Mouse (Mus musculus): ENCODE results near the gene Rmnd1. TPM values are rescaled to one million over a fixed set of nuclear protein-coding genes. Genes with fewer than 3 reads are reported as not detected.

Rmnd1 gene
- polyA plus RNA-seq, 1 experiment, result not detected

- Histone ChIP-seq H3K4me1 (ENCODE audit: control insufficient read depth, insufficient read depth, low read length) (no peaks in the 10 kb centered on the region; the same call in 1 of the 2 replicates), H3K27ac (ENCODE audit: insufficient read depth, low read depth, low read length) (no peak overlapping the region), H3K4me3 (ENCODE audit: insufficient read depth, low read depth, low read length) (no peak overlapping the region)
- WGBS, result 88% methylated on average over 4 of the region's 4 CpGs
- TF ChIP-seq CTCF (IDR thresholded peaks at IDR 0.05; ENCODE audit: insufficient read depth, low read depth, low read length) (no peak), POLR2A (IDR thresholded peaks at IDR 0.05; ENCODE audit: insufficient read depth, low read depth, low read length) (no peak)
These were observed 57.5 kb downstream of the Rmnd1 start for GRCm38 (mm10) chr10:4374734-4375133.

GRCm38 (mm10) chr10:4374239-4374638 is 57.9 kb downstream of the Rmnd1 start:
- TF ChIP-seq POLR2A (IDR thresholded peaks at IDR 0.05; ENCODE audit: insufficient read depth, low read depth, low read length) (no peak), CTCF (IDR thresholded peaks at IDR 0.05; ENCODE audit: insufficient read depth, low read depth, low read length) (no peak)
- no peak overlapping the region for H3K27ac ChIP-seq (ENCODE audit: insufficient read depth, low read depth, low read length)
- H3K4me3 ChIP-seq (ENCODE audit: insufficient read depth, low read depth, low read length), result no peak overlapping the region
- H3K4me1 ChIP-seq (ENCODE audit: control insufficient read depth, insufficient read depth, low read length), result no peaks in the 10 kb centered on the region; the same call in 1 of the 2 replicates
- 94% methylated on average over 7 of the region's 7 CpGs for WGBS

- Histone ChIP-seq H3K4me3 (ENCODE audit: insufficient read depth, low read depth, low read length) (no peak overlapping the region), H3K27ac (ENCODE audit: insufficient read depth, low read depth, low read length) (no peak overlapping the region), H3K4me1 (ENCODE audit: control insufficient read depth, insufficient read depth, low read length) (no peaks in the 10 kb centered on the region; the same call in 1 of the 2 replicates)
- 91% methylated on average over 4 of the region's 4 CpGs for WGBS
- TF ChIP-seq POLR2A (IDR thresholded peaks at IDR 0.05; ENCODE audit: insufficient read depth, low read depth, low read length), result no peak
- no peak for TF ChIP-seq CTCF (IDR thresholded peaks at IDR 0.05; ENCODE audit: insufficient read depth, low read depth, low read length)
These were observed 58.6 kb downstream of the Rmnd1 start for GRCm38 (mm10) chr10:4373558-4373957.

GRCm38 (mm10) chr10:4372011-4372410 is 60.2 kb downstream of the Rmnd1 start:
- WGBS, result 43% methylated on average over 5 of the region's 5 CpGs
- no peak for TF ChIP-seq CTCF (IDR thresholded peaks at IDR 0.05; ENCODE audit: insufficient read depth, low read depth, low read length)
- no peak for TF ChIP-seq POLR2A (IDR thresholded peaks at IDR 0.05; ENCODE audit: insufficient read depth, low read depth, low read length)

GRCm38 (mm10) chr10:4370105-4370504 is 62.1 kb downstream of the Rmnd1 start:
- Histone ChIP-seq H3K4me3 (ENCODE audit: insufficient read depth, low read depth, low read length) (no peak overlapping the region), H3K4me1 (ENCODE audit: control insufficient read depth, insufficient read depth, low read length) (no peaks in the 10 kb centered on the region; the same call in 1 of the 2 replicates)
- WGBS, result 87% methylated on average over 11 of the region's 11 CpGs

More at GRCm38 (mm10) chr10:4372011-4372410, 60.2 kb downstream of the Rmnd1 start:
- Histone ChIP-seq H3K4me1 (ENCODE audit: control insufficient read depth, insufficient read depth, low read length) (no peaks in the 10 kb centered on the region; the same call in 1 of the 2 replicates), H3K4me3 (ENCODE audit: insufficient read depth, low read depth, low read length) (no peak overlapping the region), H3K27ac (ENCODE audit: insufficient read depth, low read depth, low read length) (no peak overlapping the region)

GRCm38 (mm10) chr10:4364618-4365017 is 67.6 kb downstream of the Rmnd1 start:
- Histone ChIP-seq H3K4me3 (ENCODE audit: insufficient read depth, low read depth, low read length) (no peak overlapping the region), H3K27ac (ENCODE audit: insufficient read depth, low read depth, low read length) (no peak overlapping the region), H3K4me1 (ENCODE audit: control insufficient read depth, insufficient read depth, low read length) (no peaks in the 10 kb centered on the region)
- 78% methylated on average over 3 of the region's 3 CpGs for WGBS
- TF ChIP-seq POLR2A (IDR thresholded peaks at IDR 0.05; ENCODE audit: insufficient read depth, low read depth, low read length), result no peak
- no peak for TF ChIP-seq CTCF (IDR thresholded peaks at IDR 0.05; ENCODE audit: insufficient read depth, low read depth, low read length)

More at GRCm38 (mm10) chr10:4370105-4370504, 62.1 kb downstream of the Rmnd1 start:
- no peak overlapping the region for H3K27ac ChIP-seq (ENCODE audit: insufficient read depth, low read depth, low read length)
- TF ChIP-seq POLR2A (IDR thresholded peaks at IDR 0.05; ENCODE audit: insufficient read depth, low read depth, low read length), result no peak
- no peak for TF ChIP-seq CTCF (IDR thresholded peaks at IDR 0.05; ENCODE audit: insufficient read depth, low read depth, low read length)

- WGBS, result 90% methylated on average over 10 of the region's 10 CpGs
- TF ChIP-seq POLR2A (IDR thresholded peaks at IDR 0.05; ENCODE audit: insufficient read depth, low read depth, low read length) (no peak), CTCF (IDR thresholded peaks at IDR 0.05; ENCODE audit: insufficient read depth, low read depth, low read length) (no peak)
- no peak overlapping the region for H3K4me3 ChIP-seq (ENCODE audit: insufficient read depth, low read depth, low read length)
- no peaks in the 10 kb centered on the region; the same call in 1 of the 2 replicates for H3K4me1 ChIP-seq (ENCODE audit: control insufficient read depth, insufficient read depth, low read length)
- H3K27ac ChIP-seq (ENCODE audit: insufficient read depth, low read depth, low read length), result no peak overlapping the region
These were observed 74.8 kb downstream of the Rmnd1 start for GRCm38 (mm10) chr10:4357435-4357834.

GRCm38 (mm10) chr10:4356640-4357039 is 75.5 kb downstream of the Rmnd1 start:
- WGBS, result 76% methylated on average over 5 of the region's 5 CpGs
- TF ChIP-seq CTCF (IDR thresholded peaks at IDR 0.05; ENCODE audit: insufficient read depth, low read depth, low read length) (no peak), POLR2A (IDR thresholded peaks at IDR 0.05; ENCODE audit: insufficient read depth, low read depth, low read length) (no peak)
- no peaks in the 10 kb centered on the region; the same call in 1 of the 2 replicates for H3K4me1 ChIP-seq (ENCODE audit: control insufficient read depth, insufficient read depth, low read length)
- no peak overlapping the region for H3K27ac ChIP-seq (ENCODE audit: insufficient read depth, low read depth, low read length)
- no peak overlapping the region for H3K4me3 ChIP-seq (ENCODE audit: insufficient read depth, low read depth, low read length)

- 95% methylated on average over 19 of the region's 19 CpGs for WGBS
- Histone ChIP-seq H3K4me3 (ENCODE audit: insufficient read depth, low read depth, low read length) (no peak overlapping the region), H3K4me1 (ENCODE audit: control insufficient read depth, insufficient read depth, low read length) (no peaks in the 10 kb centered on the region; the same call in 1 of the 2 replicates), H3K27ac (ENCODE audit: insufficient read depth, low read depth, low read length) (no peak overlapping the region)
- TF ChIP-seq POLR2A (IDR thresholded peaks at IDR 0.05; ENCODE audit: insufficient read depth, low read depth, low read length) (no peak), CTCF (IDR thresholded peaks at IDR 0.05; ENCODE audit: insufficient read depth, low read depth, low read length) (no peak)
These were observed 76.2 kb downstream of the Rmnd1 start for GRCm38 (mm10) chr10:4355882-4356451.
